Mouse (Mus musculus): ENCODE measurements around the gene Lasp1. TPM values are rescaled to one million over a fixed set of nuclear protein-coding genes. Genes with fewer than 3 reads are reported as not detected.
A peak's percentile ranks its signal among the peaks of the same experiment; 100 is the strongest.

Lasp1 gene
- total and polyA plus RNA-seq, 3 experiments: 31.0 to 122 (median 49.6) TPM

DNA sequence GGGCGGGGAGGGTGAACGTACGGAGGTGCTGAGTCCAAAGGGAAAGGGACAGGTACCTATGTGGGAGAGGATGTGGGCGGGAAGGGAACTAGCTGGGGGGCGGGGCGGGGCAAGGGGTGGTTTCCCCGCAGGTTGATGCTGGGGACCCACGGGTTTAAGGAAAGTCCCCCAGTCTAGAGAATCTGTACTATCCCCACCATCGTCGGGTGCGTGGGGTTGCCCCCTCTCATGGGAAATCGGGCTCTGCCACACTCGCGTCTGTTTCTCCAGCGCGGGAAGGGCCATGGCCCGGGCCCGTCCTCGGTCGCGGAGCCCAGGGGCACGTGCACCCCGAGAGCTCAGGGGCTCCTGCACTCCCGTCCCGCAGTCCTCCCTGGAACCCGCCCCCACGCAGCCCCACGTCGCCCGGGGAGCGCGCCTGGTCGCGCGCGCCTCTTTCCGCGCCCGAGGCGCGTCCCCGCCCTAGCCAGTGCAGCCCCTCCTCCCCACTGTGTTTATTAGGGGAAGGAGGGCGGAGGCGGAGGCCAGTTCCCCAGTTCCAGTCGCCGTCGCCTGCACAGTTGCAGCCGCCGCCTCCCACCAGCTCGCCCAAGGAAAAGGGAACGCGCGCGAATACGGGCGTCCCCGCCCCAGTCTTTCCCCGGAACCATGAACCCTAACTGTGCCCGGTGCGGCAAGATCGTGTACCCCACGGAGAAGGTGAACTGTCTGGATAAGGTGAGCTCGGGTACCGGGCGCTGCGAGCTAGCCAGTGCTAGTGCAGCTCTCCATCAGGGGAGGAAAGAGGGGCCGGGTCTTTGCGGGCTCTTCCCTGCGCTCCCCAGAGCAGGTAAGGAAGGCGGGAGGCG lies 570 bp downstream of the Lasp1 start:
- Histone ChIP-seq H3K4me3 (ENCODE audit: low read depth, low read length) (peak overlapping the region; percentile 83), H3K27me3 (ENCODE audit: insufficient read depth, low read length) (no peaks in the 10 kb centered on the region), H3K9me3 (replicated peaks) (no peaks in the 10 kb centered on the region), H3K4me1 (ENCODE audit: insufficient read depth, low read depth, low read length) (peaks cover 58% of the 10 kb centered on the region), H3K36me3 (replicated peaks) (peaks cover 15% of the 10 kb centered on the region)
- ATAC-seq (ENCODE audit: extremely low read depth, insufficient number of reproducible peaks, low FRiP score, poor library complexity, severe bottlenecking): peak; percentile 32; the same call in 1 of the 2 replicates
- peak; percentile 90 for DNase-seq (ENCODE audit: low spot score)
- TF ChIP-seq POLR2AphosphoS5 (IDR thresholded peaks at IDR 0.05; ENCODE audit: insufficient replicate concordance, low read depth, low read length) (no peak), TAL1 (conservative IDR thresholded peaks at IDR 0.05; ENCODE audit: low read depth, low read length) (no peak), GATA2 (IDR thresholded peaks at IDR 0.05; ENCODE audit: borderline replicate concordance, low read depth, low read length) (no peak), CTCF (IDR thresholded peaks at IDR 0.05; ENCODE audit: low read depth, low read length) (no peak), GATA1 (IDR thresholded peaks at IDR 0.05; ENCODE audit: borderline replicate concordance, low read length) (no peak)

DNA sequence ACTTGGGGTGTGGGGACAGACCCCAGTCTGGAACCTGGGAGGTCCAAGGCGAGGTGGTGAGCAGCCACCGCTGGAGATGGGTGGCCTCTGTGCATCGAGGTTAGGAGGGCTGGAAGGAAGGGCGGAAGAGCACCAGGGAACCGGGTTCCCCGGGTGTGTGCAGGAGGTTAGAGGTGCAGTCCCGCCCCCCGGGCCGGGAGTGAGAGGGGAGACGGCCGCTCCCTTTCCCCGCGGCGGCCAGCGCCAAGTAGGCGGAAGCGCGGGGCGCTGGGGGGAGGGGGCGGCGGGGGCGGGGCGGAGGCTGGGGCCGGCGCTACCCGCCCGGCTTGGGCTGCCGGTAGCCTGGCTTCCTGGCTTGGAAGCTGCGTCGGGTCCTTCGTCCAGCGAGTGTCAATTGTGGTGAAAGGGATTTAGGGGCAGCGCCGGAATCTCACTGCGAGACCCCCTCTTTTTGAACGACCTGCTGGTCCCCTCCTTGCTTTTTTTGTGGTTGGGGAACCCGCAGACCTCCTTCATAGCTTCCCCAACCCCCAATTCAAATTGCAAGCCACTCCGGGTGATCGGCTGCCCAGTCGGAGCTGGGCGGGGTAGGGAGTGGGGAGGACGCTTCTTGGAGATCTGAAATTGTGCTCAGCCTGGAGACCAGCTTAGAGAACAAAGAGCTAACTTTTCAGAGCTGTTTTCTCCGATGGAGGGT lies 1.3 kb downstream of the Lasp1 start:
- peaks cover 59% of the 10 kb centered on the region for H3K4me1 ChIP-seq (ENCODE audit: insufficient read depth, low read depth, low read length)
- DNase-seq (ENCODE audit: low spot score): peak; percentile 90
- no peaks in the 10 kb centered on the region for H3K27me3 ChIP-seq (ENCODE audit: insufficient read depth, low read length)
- peak; percentile 52; the same call in 1 of the 2 replicates for ATAC-seq (ENCODE audit: extremely low read depth, insufficient number of reproducible peaks, low FRiP score, poor library complexity, severe bottlenecking)
- H3K36me3 ChIP-seq (replicated peaks): peaks cover 20% of the 10 kb centered on the region
- TF ChIP-seq TAL1 (conservative IDR thresholded peaks at IDR 0.05; ENCODE audit: low read depth, low read length) (no peak), CTCF (IDR thresholded peaks at IDR 0.05; ENCODE audit: low read depth, low read length) (no peak), POLR2AphosphoS5 (IDR thresholded peaks at IDR 0.05; ENCODE audit: insufficient replicate concordance, low read depth, low read length) (no peak), GATA2 (IDR thresholded peaks at IDR 0.05; ENCODE audit: borderline replicate concordance, low read depth, low read length) (no peak), GATA1 (IDR thresholded peaks at IDR 0.05; ENCODE audit: borderline replicate concordance, low read length) (no peak)
- H3K9me3 ChIP-seq (replicated peaks): no peaks in the 10 kb centered on the region
- peak overlapping the region; percentile 83 for H3K4me3 ChIP-seq (ENCODE audit: low read depth, low read length)

DNA sequence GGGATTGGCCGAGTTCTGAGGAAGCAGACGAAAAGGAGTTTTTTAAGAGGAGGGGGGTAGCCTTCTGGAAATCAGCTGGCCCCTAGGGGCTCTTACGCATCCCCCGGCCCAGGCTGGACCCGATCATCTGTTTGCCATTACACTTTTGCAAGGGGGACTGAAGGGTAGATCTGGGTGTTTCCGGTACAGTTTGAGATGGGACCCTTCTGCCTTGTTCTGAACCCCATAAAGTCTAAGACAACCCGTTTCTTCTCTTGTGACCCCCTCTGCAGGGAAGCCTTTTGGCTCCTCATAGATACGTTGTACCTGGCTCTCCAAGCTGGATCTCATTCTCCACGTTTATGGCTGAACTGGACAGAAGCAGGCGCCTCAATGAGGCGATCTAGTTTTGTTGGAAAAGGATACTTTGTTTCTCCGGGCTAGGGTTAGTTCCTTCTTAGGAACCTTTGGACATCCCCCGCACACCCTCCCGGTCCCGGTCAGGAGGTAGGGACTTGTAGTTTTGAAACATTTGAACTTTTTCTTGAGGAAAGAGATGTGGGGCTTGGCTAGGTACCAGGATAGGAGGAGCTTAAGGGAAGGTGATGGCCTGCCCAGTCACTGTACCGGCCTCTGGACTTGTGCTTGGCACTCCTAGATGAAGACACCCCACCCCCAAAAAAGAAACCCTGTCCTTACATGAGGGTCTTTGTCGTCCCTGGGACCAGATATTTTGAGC lies 2.0 kb downstream of the Lasp1 start:
- Histone ChIP-seq H3K27me3 (ENCODE audit: insufficient read depth, low read length) (no peaks in the 10 kb centered on the region), H3K36me3 (replicated peaks) (peaks cover 21% of the 10 kb centered on the region), H3K9me3 (replicated peaks) (no peaks in the 10 kb centered on the region), H3K4me3 (ENCODE audit: low read depth, low read length) (peak overlapping the region; percentile 83), H3K4me1 (ENCODE audit: insufficient read depth, low read depth, low read length) (peaks cover 65% of the 10 kb centered on the region)
- no peak for ATAC-seq (ENCODE audit: extremely low read depth, insufficient number of reproducible peaks, low FRiP score, poor library complexity, severe bottlenecking)
- no peak for DNase-seq (ENCODE audit: low spot score)
- TF ChIP-seq CTCF (IDR thresholded peaks at IDR 0.05; ENCODE audit: low read depth, low read length) (no peak), GATA1 (IDR thresholded peaks at IDR 0.05; ENCODE audit: borderline replicate concordance, low read length) (no peak), GATA2 (IDR thresholded peaks at IDR 0.05; ENCODE audit: borderline replicate concordance, low read depth, low read length) (no peak), POLR2AphosphoS5 (IDR thresholded peaks at IDR 0.05; ENCODE audit: insufficient replicate concordance, low read depth, low read length) (no peak), TAL1 (conservative IDR thresholded peaks at IDR 0.05; ENCODE audit: low read depth, low read length) (no peak)

DNA sequence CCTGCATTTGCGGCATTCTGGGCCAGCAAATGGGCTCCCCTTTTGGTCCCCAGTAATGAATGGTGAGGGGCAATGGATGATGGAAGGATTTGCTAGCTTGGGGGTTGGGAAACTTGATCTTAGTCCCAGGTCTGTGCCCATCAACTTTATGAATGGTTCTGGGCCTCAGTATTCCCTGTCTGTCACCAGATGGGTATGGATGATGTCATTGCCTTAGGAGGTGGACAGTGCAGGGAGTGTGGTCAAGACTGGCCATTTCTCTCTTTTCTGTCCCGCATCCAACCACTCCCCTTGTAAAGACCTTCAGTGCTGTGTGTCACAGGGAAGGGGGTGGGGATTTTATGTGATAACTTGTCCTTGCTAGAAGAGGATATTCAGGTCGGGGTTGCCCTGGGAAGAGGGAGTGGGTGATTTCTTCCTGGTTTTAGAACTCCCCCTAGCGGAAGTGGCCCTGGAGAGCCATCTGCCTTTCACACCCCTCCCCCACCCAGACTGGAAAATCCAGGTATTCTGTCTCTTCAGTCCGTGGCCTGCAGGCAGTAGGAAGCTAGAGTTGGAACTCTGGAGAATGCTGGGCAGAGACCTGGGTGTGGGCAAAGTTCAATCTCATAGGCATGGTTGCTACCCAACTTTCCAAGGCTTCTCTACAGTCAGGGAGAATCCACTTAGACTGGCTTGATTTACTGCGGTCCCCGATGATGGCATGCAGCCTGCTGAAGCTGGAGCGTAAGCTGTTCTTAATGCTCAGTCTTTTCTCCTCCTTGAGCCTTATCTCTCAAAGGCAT lies 2.8 kb downstream of the Lasp1 start:
- Histone ChIP-seq H3K36me3 (replicated peaks) (peaks cover 28% of the 10 kb centered on the region), H3K9me3 (replicated peaks) (no peaks in the 10 kb centered on the region), H3K4me1 (ENCODE audit: insufficient read depth, low read depth, low read length) (peaks cover 66% of the 10 kb centered on the region), H3K27me3 (ENCODE audit: insufficient read depth, low read length) (no peaks in the 10 kb centered on the region), H3K4me3 (ENCODE audit: low read depth, low read length) (peak overlapping the region; percentile 83; the same call in 1 of the 2 replicates)
- TF ChIP-seq CTCF (IDR thresholded peaks at IDR 0.05; ENCODE audit: low read depth, low read length): no peak
- no peak for TF ChIP-seq TAL1 (conservative IDR thresholded peaks at IDR 0.05; ENCODE audit: low read depth, low read length)
- no peak for TF ChIP-seq POLR2AphosphoS5 (IDR thresholded peaks at IDR 0.05; ENCODE audit: insufficient replicate concordance, low read depth, low read length)
- TF ChIP-seq GATA2 (IDR thresholded peaks at IDR 0.05; ENCODE audit: borderline replicate concordance, low read depth, low read length): no peak
- no peak for TF ChIP-seq GATA1 (IDR thresholded peaks at IDR 0.05; ENCODE audit: borderline replicate concordance, low read length)
- ATAC-seq (ENCODE audit: extremely low read depth, insufficient number of reproducible peaks, low FRiP score, poor library complexity, severe bottlenecking): no peak
- no peak for DNase-seq (ENCODE audit: low spot score)

DNA sequence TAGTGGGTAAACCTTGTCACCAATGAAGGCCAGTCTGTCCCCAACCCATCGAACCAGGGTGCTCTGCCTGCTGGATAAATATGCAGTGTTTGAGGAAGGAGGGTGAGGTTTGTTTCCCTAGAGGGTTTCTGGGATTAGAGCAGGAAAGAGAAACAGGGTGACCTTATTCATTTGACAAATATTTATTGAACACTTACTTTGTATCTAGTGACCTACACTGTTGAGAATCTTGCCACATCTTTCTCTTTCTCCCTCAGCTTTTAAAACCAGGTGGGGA lies 3.3 kb downstream of the Lasp1 start:
- Histone ChIP-seq H3K4me3 (ENCODE audit: low read depth, low read length) (no peak overlapping the region), H3K9me3 (replicated peaks) (no peaks in the 10 kb centered on the region), H3K27me3 (ENCODE audit: insufficient read depth, low read length) (no peaks in the 10 kb centered on the region), H3K36me3 (replicated peaks) (peaks cover 34% of the 10 kb centered on the region), H3K4me1 (ENCODE audit: insufficient read depth, low read depth, low read length) (peaks cover 63% of the 10 kb centered on the region)
- ATAC-seq (ENCODE audit: extremely low read depth, insufficient number of reproducible peaks, low FRiP score, poor library complexity, severe bottlenecking) (no peak), DNase-seq (ENCODE audit: low spot score) (no peak)
- TF ChIP-seq GATA1 (IDR thresholded peaks at IDR 0.05; ENCODE audit: borderline replicate concordance, low read length) (no peak), CTCF (IDR thresholded peaks at IDR 0.05; ENCODE audit: low read depth, low read length) (no peak), POLR2AphosphoS5 (IDR thresholded peaks at IDR 0.05; ENCODE audit: insufficient replicate concordance, low read depth, low read length) (no peak), TAL1 (conservative IDR thresholded peaks at IDR 0.05; ENCODE audit: low read depth, low read length) (no peak), GATA2 (IDR thresholded peaks at IDR 0.05; ENCODE audit: borderline replicate concordance, low read depth, low read length) (no peak)

All from G1E (cell line).